Mouse (Mus musculus) liver, embryonic 18 days (tissue): ENCODE data around the gene Pld3. TPM values are rescaled to one million over a fixed set of nuclear protein-coding genes. Genes with fewer than 3 reads are reported as not detected.

Experiments used
- polyA plus RNA-seq: library from polyadenylated mRNA; depleted of rRNA; stranded (reverse); fragments of >200 nt; gene quantifications from 2 replicates; pipeline ENCODE4 v1.2.3, GENCODE M21; 2012; rRNA removed

Pld3 gene
- 61.6 and 72.3 TPM in 2 replicates for polyA plus RNA-seq

DNA sequence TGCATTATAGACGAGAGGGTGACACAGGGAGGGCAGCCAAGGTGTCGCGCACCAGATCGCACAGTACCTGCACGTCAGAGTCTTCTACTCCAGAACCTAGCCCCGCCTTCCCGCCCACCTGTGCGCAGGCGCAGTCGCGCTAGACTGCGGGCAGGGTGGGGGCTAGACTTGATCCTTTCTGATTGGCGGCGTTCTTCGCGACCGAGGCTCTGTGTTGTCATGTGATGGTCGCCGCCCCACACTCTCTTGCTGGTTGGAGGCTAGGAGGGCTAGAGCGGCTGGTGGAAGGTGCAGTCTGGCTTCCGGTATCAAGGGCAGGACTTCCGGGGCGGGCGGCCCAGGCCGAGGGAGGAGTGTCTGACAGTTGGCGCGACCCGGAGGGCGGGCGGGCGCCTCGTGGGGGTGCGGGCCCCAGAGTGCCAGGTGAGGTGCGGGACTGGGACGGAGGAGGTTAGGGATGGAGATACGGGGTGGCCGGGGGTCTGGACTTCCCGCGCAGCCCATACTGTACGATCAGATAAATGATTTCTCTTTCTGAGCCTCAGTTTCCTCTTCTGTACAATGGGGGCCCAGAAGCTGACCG lies at the start of gene Pld3, which contains the start of gene 2310022A10Rik:
Gene Pld3, minus strand, starts transcription at position 288 of the 583 bp plus-strand sequence.
Gene 2310022A10Rik, plus strand, starts transcription at position 303 of the 583 bp plus-strand sequence.

DNA sequence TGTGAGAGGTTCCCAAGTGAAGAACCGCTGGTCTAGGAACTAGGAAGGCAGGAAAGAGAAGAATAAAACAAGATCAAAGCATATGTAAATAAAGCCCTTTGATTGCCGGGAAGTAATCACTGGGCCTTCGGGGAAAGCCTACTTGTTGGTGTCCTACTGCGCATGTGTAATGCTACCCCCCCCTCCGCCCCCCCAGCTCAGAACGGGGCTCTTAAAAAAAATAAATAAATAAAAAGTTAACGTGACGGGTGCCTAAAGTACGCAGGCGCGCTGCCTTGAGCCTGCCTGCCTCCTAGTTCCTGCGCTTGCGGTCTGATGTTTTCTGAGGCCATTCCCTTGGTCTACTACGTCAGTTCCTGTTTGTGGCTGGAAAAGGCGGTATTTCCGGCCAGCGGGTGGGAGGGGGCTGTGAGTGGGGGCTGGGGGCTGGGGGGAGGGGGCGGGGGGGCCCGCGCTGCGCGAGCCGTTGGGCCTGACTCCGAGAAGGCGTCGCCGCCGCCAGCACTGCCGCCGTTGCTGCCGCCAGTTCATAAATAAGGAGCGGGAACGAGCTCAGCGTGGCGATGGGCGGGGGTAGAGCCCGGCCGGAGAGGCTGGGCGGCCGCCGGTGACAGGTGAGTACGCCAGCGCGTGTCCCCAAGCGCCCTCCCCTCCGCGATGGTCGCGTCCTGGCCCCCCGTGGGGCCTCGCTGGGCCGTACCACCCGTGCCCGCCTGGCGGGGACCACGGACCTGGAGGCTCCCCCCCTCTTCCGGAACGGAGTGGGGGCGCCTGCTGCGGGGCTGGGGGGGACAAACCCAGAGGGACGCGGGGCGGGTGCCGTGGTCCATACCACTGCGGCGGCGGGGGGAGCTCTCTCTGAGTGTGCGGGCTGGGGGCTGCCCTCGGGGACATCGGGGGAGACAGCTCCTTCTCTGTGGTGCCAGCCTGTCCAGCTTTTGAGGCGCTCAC lies 38.5 kb upstream of the Pld3 start, which contains the start of gene Akt2:
Gene Akt2, plus strand, starts transcription at position 287 of the 951 bp plus-strand sequence.

DNA sequence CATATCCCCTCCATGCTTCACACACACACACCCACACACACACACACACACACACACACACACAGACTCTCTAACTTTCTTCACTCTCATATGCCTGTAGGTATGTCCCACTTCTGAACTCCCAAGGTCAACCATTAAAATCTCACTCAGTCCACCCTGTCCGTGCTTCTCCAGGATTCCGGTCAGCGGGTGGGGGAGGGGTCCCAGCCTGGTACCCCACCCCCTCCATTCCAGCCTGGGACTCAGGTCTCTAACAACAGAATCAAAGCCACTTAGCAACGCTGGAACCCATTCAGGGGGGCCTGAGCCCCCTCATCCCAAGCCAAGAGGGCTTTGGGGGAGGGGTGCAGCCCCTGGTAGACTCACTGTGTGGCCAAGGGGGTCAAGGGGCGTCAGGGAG lies 30.1 kb downstream of the Pld3 start, which contains the start of gene Hipk4:
Gene Hipk4, plus strand, starts transcription at position 301 of the 400 bp plus-strand sequence.

DNA sequence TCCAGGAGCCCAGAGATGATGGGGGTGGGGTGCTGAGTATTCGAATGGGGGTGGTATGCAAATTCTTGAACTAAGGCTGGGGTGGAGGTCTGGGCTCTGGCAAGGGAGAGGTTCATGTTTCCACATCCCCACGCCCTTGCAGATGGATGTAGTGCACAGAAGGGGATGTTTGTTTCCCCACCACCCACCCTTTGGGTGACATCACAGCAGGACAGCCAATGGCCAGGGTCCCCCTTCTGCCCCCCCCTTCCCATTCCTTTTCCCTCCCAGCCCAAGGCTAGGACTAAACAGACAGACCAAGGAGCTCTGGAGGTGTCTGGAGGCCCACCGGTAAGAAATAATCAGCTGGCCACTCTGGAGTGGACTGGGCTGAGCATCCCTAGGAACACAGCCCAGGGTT lies 54.0 kb downstream of the Pld3 start, which contains the start of gene Prx:
Gene Prx, plus strand, starts transcription at position 289 of the 400 bp plus-strand sequence.

DNA sequence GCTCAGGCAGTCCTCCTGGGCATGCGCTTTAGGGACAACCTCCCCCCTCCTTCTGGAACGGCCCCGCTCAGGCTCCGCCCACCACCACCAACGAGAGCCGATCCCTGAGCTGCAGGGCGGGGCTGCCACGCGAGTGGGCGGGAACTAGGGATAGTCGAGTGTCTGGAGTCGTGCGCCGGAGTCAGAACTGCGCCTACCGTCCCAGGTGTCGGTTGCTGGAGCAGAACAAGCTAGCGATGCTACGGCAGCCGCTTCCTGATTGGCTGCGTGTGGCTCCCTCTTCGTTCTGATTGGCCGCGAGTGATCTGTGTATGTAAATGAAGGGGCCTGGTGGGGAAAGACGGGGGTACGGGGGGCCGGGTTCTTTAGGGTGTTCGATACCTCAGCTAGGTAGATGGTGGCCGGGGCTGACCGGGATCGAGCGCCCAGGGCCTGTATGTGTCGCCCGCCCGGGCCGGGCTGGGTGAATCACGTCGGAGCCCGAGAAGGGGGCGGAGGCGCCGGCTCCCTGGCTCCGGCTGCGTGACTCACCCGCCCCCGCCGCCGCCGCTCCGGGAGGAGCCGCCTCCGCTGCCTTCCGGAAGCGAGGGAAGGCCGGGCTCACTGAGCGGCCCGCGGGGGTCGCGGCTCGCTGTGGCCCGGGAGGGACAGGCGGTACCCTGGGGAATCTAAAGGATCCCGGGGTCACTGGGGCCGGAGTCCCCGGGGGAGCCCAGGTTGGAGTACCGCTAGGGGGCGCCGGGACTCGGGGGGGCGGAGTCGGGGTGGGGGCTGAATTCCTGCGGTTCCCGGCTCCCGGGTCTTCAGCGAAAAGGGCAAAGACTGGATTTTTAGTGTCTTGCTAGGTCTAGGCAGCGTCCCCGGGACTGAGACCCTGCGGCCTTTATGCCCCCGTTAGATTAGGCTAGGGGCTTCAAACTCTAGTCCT lies 66.0 kb downstream of the Pld3 start, which contains the start of gene Sertad1:
Gene Sertad1, plus strand, starts transcription at position 141 of the 928 bp plus-strand sequence.

Other genes with a start within 250 kb of the Pld3 start
- gene Ltbp4, start 215.5 kb downstream of the Pld3 start, polyA plus RNA-seq = 7.8 and 10.3 TPM in 2 replicates
- 13.2 and 13.6 TPM in 2 replicates for gene Shkbp1, start 197.2 kb downstream of the Pld3 start, polyA plus RNA-seq
- gene Gm20479, start 195.8 kb downstream of the Pld3 start, polyA plus RNA-seq = 0.29 TPM in 1 of 2 replicates, not detected in the other
- 0.07 and 0.10 TPM in 2 replicates for gene Sptbn4, start 105.5 kb downstream of the Pld3 start, polyA plus RNA-seq
- gene Blvrb, start 105.2 kb downstream of the Pld3 start, polyA plus RNA-seq = 360 and 370 TPM in 2 replicates
- gene Sertad3, start 79.5 kb downstream of the Pld3 start, polyA plus RNA-seq = 21.2 and 21.3 TPM in 2 replicates
- 13.0 and 16.5 TPM in 2 replicates for gene Sertad1, start 66.3 kb downstream of the Pld3 start, polyA plus RNA-seq
- 0.43 and 0.44 TPM in 2 replicates for gene Prx, start 53.9 kb downstream of the Pld3 start, polyA plus RNA-seq
- gene Hipk4, start 30.0 kb downstream of the Pld3 start, polyA plus RNA-seq = 0.18 and 0.24 TPM in 2 replicates
- 7.1 and 8.2 TPM in 2 replicates for gene 2310022A10Rik, start within 50 bp of the Pld3 start, polyA plus RNA-seq
- 28.2 and 30.4 TPM in 2 replicates for gene Akt2, start 38.3 kb upstream of the Pld3 start, polyA plus RNA-seq
- not detected in 2 replicates for gene Ttc9b, start 100.7 kb upstream of the Pld3 start, polyA plus RNA-seq
- gene Map3k10, start 121.4 kb upstream of the Pld3 start, polyA plus RNA-seq = 4.6 and 5.2 TPM in 2 replicates
- 0.24 and 0.30 TPM in 2 replicates for gene Zfp607b, start 136.1 kb upstream of the Pld3 start, polyA plus RNA-seq
- gene Zfp60, start 178.2 kb upstream of the Pld3 start, polyA plus RNA-seq = 1.3 and 1.4 TPM in 2 replicates